Mouse (Mus musculus): ENCODE data around the gene Pus3. TPM values are rescaled to one million over a fixed set of nuclear protein-coding genes. Genes with fewer than 3 reads are reported as not detected.

Gene Pus3
- polyA plus RNA-seq, 1 experiment from 2014 or later, result 14.3 TPM

GRCm38 (mm10) chr9:35561076-35561475 is 2.7 kb downstream of the Pus3 start:
- no peak for ATAC-seq (replicated peaks; ENCODE audit: extremely low read depth, insufficient read depth, low FRiP score)
- 91% methylated on average over 11 of the region's 11 CpGs for WGBS
- Histone ChIP-seq H3K9me3 (replicated peaks; ENCODE audit: control insufficient read depth, low read length) (no peaks in the 10 kb centered on the region), H3K9ac (ENCODE audit: low read length) (no peak overlapping the region), H3K4me1 (ENCODE audit: control insufficient read depth, insufficient read depth, low read length) (peaks cover 23% of the 10 kb centered on the region), H3K27me3 (ENCODE audit: control insufficient read depth, insufficient read depth, low read length) (peaks cover 12% of the 10 kb centered on the region), H3K4me2 (ENCODE audit: low read depth, low read length) (no peak overlapping the region), H3K27ac (ENCODE audit: low read length) (no peak overlapping the region), H3K36me3 (ENCODE audit: control insufficient read depth, insufficient read depth) (peaks cover 11% of the 10 kb centered on the region), H3K4me3 (ENCODE audit: low read length) (no peak overlapping the region)

GRCm38 (mm10) chr9:35561583-35561982 is 3.2 kb downstream of the Pus3 start:
- H3K9me3 ChIP-seq (replicated peaks; ENCODE audit: control insufficient read depth, low read length), result no peaks in the 10 kb centered on the region
- H3K4me3 ChIP-seq (ENCODE audit: low read length), result no peak overlapping the region
- peaks cover 23% of the 10 kb centered on the region for H3K4me1 ChIP-seq (ENCODE audit: control insufficient read depth, insufficient read depth, low read length)
- H3K9ac ChIP-seq (ENCODE audit: low read length), result no peak overlapping the region
- no peak for ATAC-seq (replicated peaks; ENCODE audit: extremely low read depth, insufficient read depth, low FRiP score)
- H3K4me2 ChIP-seq (ENCODE audit: low read depth, low read length), result no peak overlapping the region
- no peak overlapping the region for H3K27ac ChIP-seq (ENCODE audit: low read length)
- peaks cover 14% of the 10 kb centered on the region for H3K36me3 ChIP-seq (ENCODE audit: control insufficient read depth, insufficient read depth)
- H3K27me3 ChIP-seq (ENCODE audit: control insufficient read depth, insufficient read depth, low read length), result peaks cover 12% of the 10 kb centered on the region
- WGBS, result 83% methylated on average over 6 of the region's 6 CpGs

GRCm38 (mm10) chr9:35564536-35565240 is 6.3 kb downstream of the Pus3 start:
- H3K4me2 ChIP-seq (ENCODE audit: low read depth, low read length), result peak overlapping the region; percentile 58
- H3K27ac ChIP-seq (ENCODE audit: low read length), result peak overlapping the region; percentile 84
- no peaks in the 10 kb centered on the region for H3K27me3 ChIP-seq (ENCODE audit: control insufficient read depth, insufficient read depth, low read length)
- no peaks in the 10 kb centered on the region for H3K9me3 ChIP-seq (replicated peaks; ENCODE audit: control insufficient read depth, low read length)
- ATAC-seq (replicated peaks; ENCODE audit: extremely low read depth, insufficient read depth, low FRiP score), result no peak; the same call in 1 of the 2 replicates
- peak overlapping the region; percentile 22; the same call in 1 of the 2 replicates for H3K4me3 ChIP-seq (ENCODE audit: low read length)
- H3K36me3 ChIP-seq (ENCODE audit: control insufficient read depth, insufficient read depth), result peaks cover 26% of the 10 kb centered on the region
- WGBS, result 46% methylated on average over 5 of the region's 5 CpGs
- peaks cover 16% of the 10 kb centered on the region for H3K4me1 ChIP-seq (ENCODE audit: control insufficient read depth, insufficient read depth, low read length)
- H3K9ac ChIP-seq (ENCODE audit: low read length), result peak overlapping the region; percentile 47; the same call in 1 of the 2 replicates

GRCm38 (mm10) chr9:35567995-35568394 is 9.6 kb downstream of the Pus3 start:
- no peak overlapping the region for H3K27ac ChIP-seq (ENCODE audit: low read length)
- WGBS, result 89% methylated on average over 3 of the region's 3 CpGs

GRCm38 (mm10) chr9:35569571-35570534 is 11.5 kb downstream of the Pus3 start, which contains the start of the genes Pate2 and Hyls1:
TSS of gene Pate2 (plus strand) at chr9:35570284.
TSS of gene Hyls1 (minus strand) at chr9:35570398.
- H3K4me1 ChIP-seq (ENCODE audit: control insufficient read depth, insufficient read depth, low read length), result peaks cover 11% of the 10 kb centered on the region
- peak within 1 kb of the TSS; percentile 74 for H3K4me3 ChIP-seq (ENCODE audit: low read length)
- H3K27me3 ChIP-seq (ENCODE audit: control insufficient read depth, insufficient read depth, low read length), result peaks cover 7% of the 10 kb centered on the region
- peak within 1 kb of the TSS; percentile 71 for H3K4me2 ChIP-seq (ENCODE audit: low read depth, low read length)
- ATAC-seq (replicated peaks; ENCODE audit: extremely low read depth, insufficient read depth, low FRiP score), result peak; percentile 98
- peak within 1 kb of the TSS; percentile 85 for H3K9ac ChIP-seq (ENCODE audit: low read length)
- peaks cover 15% of the 10 kb centered on the region for H3K36me3 ChIP-seq (ENCODE audit: control insufficient read depth, insufficient read depth)
- no peaks in the 10 kb centered on the region for H3K9me3 ChIP-seq (replicated peaks; ENCODE audit: control insufficient read depth, low read length)
- under 1% methylated on average over 86 of the region's 86 CpGs for WGBS
- peak within 1 kb of the TSS; percentile 90 for H3K27ac ChIP-seq (ENCODE audit: low read length)

More at GRCm38 (mm10) chr9:35567995-35568394, 9.6 kb downstream of the Pus3 start:
- Histone ChIP-seq H3K4me3 (ENCODE audit: low read length) (no peak overlapping the region), H3K9me3 (replicated peaks; ENCODE audit: control insufficient read depth, low read length) (no peaks in the 10 kb centered on the region), H3K36me3 (ENCODE audit: control insufficient read depth, insufficient read depth) (peaks cover 15% of the 10 kb centered on the region), H3K4me1 (ENCODE audit: control insufficient read depth, insufficient read depth, low read length) (peaks cover 8% of the 10 kb centered on the region), H3K4me2 (ENCODE audit: low read depth, low read length) (no peak overlapping the region), H3K9ac (ENCODE audit: low read length) (no peak overlapping the region), H3K27me3 (ENCODE audit: control insufficient read depth, insufficient read depth, low read length) (no peaks in the 10 kb centered on the region)
- no peak for ATAC-seq (replicated peaks; ENCODE audit: extremely low read depth, insufficient read depth, low FRiP score)

GRCm38 (mm10) chr9:35570663-35571062 is 12.3 kb downstream of the Pus3 start:
- peak overlapping the region; percentile 90 for H3K27ac ChIP-seq (ENCODE audit: low read length)
- ATAC-seq (replicated peaks; ENCODE audit: extremely low read depth, insufficient read depth, low FRiP score), result no peak
- 5% methylated on average over 5 of the region's 5 CpGs for WGBS

GRCm38 (mm10) chr9:35574416-35574815 is 16.0 kb downstream of the Pus3 start:
- no peaks in the 10 kb centered on the region for H3K9me3 ChIP-seq (replicated peaks; ENCODE audit: control insufficient read depth, low read length)
- 5% methylated on average over 32 of the region's 32 CpGs for WGBS
- H3K4me1 ChIP-seq (ENCODE audit: control insufficient read depth, insufficient read depth, low read length), result peaks cover 3% of the 10 kb centered on the region; the same call in 1 of the 2 replicates
- H3K36me3 ChIP-seq (ENCODE audit: control insufficient read depth, insufficient read depth), result no peaks in the 10 kb centered on the region
- H3K27me3 ChIP-seq (ENCODE audit: control insufficient read depth, insufficient read depth, low read length), result peaks cover 9% of the 10 kb centered on the region
- no peak for ATAC-seq (replicated peaks; ENCODE audit: extremely low read depth, insufficient read depth, low FRiP score)
- H3K4me2 ChIP-seq (ENCODE audit: low read depth, low read length), result peak overlapping the region; percentile 65
- 0 out of 2 replicates have a peak overlapping the region, but pooled peaks have one; percentile 34 for H3K9ac ChIP-seq (ENCODE audit: low read length)
- H3K27ac ChIP-seq (ENCODE audit: low read length), result no peak overlapping the region
- peak overlapping the region; percentile 47 for H3K4me3 ChIP-seq (ENCODE audit: low read length)

More at GRCm38 (mm10) chr9:35570663-35571062, 12.3 kb downstream of the Pus3 start:
- Histone ChIP-seq H3K9me3 (replicated peaks; ENCODE audit: control insufficient read depth, low read length) (no peaks in the 10 kb centered on the region), H3K36me3 (ENCODE audit: control insufficient read depth, insufficient read depth) (peaks cover 15% of the 10 kb centered on the region), H3K4me3 (ENCODE audit: low read length) (peak overlapping the region; percentile 74), H3K4me1 (ENCODE audit: control insufficient read depth, insufficient read depth, low read length) (peaks cover 5% of the 10 kb centered on the region), H3K4me2 (ENCODE audit: low read depth, low read length) (peak overlapping the region; percentile 69), H3K27me3 (ENCODE audit: control insufficient read depth, insufficient read depth, low read length) (peaks cover 7% of the 10 kb centered on the region), H3K9ac (ENCODE audit: low read length) (peak overlapping the region; percentile 75)

- no peaks in the 10 kb centered on the region for H3K27me3 ChIP-seq (ENCODE audit: control insufficient read depth, insufficient read depth, low read length)
- no peak overlapping the region for H3K4me3 ChIP-seq (ENCODE audit: low read length)
- H3K9me3 ChIP-seq (replicated peaks; ENCODE audit: control insufficient read depth, low read length), result no peaks in the 10 kb centered on the region
- H3K9ac ChIP-seq (ENCODE audit: low read length), result no peak overlapping the region
- no peaks in the 10 kb centered on the region for H3K4me1 ChIP-seq (ENCODE audit: control insufficient read depth, insufficient read depth, low read length)
- H3K4me2 ChIP-seq (ENCODE audit: low read depth, low read length), result no peak overlapping the region
- no peak overlapping the region for H3K27ac ChIP-seq (ENCODE audit: low read length)
- ATAC-seq (replicated peaks; ENCODE audit: extremely low read depth, insufficient read depth, low FRiP score), result no peak
- WGBS, result 24% methylated on average over 1 of the region's 1 CpGs
- H3K36me3 ChIP-seq (ENCODE audit: control insufficient read depth, insufficient read depth), result no peaks in the 10 kb centered on the region
These were observed 29.3 kb downstream of the Pus3 start for GRCm38 (mm10) chr9:35587674-35588073.
